Mouse (Mus musculus) Muller cell, postnatal 12 days (primary cell): ENCODE measurements around the gene Hoxc5.

Experiments
- DNase-seq: peaks from one replicate; pipeline ENCODE4 v3.0.0-alpha.2; 2015; ENCODE audit errors: inconsistent ontology term

The Hoxc5 gene

GRCm38 (mm10) chr15:102945185-102946077, 21.8 kb upstream of the Hoxc5 start:
- no peak for DNase-seq

DNA sequence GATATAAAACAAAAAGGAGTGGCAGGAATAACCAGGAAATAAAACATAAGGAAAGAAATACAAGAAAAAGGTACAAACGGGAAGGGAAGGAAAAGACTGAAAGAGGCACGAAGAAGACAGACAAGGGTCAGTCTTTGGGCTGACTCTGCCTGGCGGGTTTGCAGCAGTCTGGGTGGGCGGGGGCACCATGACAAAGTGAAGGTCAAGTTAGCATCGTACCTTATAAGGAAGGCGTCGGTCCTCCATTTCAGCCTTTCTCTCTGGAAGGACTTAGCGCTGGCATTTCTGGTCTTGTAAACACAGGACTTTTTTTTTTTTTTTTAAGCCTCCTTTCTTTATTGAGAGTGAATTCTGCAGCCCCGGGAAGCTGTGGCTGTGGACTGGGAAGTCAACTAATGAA, 20.0 kb upstream of the Hoxc5 start:
- DNase-seq: no peak

- DNase-seq: no peak
Observed at GRCm38 (mm10) chr15:102948842-102949241, 18.4 kb upstream of the Hoxc5 start.

DNA sequence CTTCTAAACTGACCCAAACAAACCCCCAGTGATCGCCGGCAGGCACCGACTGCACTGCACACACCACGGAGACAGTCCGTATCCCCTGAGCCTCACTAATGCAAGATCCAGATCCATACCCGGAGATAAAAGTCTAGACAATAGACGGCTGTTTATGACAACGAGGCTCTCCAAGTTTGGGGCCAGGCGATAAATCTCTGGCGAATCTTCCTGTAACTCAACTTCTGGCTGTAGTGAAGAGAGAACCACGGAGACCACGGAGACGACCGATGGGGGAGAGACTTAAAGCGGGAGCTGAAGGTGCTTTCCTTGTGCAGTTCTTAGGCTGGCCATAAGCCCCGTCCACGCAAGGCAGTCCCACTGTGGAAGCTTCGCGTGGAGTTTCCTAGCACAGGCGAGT, 17.5 kb upstream of the Hoxc5 start:
- DNase-seq: no peak

DNA sequence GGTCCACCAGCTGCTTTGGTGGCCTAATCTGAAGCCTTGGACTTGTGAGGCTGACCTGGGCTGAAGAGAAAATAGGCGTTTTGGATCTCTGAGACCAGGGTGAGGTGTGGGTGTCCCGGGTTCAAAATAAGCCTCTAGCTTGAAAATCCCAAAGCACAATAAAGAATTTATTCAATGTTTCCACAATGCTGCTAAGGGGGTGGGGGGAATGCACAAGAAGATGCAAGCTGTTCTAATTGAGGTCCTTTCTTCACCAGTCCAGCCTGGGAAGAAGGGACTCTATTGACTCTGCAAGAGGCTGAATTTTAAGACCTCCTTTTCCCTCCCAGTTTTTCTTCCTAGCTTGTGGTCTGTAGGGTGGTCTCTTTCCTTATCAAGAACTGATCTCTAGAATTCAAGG, 16.4 kb upstream of the Hoxc5 start:
- DNase-seq: no peak

GRCm38 (mm10) chr15:102953561-102953960, 13.7 kb upstream of the Hoxc5 start:
- DNase-seq: no peak

DNA sequence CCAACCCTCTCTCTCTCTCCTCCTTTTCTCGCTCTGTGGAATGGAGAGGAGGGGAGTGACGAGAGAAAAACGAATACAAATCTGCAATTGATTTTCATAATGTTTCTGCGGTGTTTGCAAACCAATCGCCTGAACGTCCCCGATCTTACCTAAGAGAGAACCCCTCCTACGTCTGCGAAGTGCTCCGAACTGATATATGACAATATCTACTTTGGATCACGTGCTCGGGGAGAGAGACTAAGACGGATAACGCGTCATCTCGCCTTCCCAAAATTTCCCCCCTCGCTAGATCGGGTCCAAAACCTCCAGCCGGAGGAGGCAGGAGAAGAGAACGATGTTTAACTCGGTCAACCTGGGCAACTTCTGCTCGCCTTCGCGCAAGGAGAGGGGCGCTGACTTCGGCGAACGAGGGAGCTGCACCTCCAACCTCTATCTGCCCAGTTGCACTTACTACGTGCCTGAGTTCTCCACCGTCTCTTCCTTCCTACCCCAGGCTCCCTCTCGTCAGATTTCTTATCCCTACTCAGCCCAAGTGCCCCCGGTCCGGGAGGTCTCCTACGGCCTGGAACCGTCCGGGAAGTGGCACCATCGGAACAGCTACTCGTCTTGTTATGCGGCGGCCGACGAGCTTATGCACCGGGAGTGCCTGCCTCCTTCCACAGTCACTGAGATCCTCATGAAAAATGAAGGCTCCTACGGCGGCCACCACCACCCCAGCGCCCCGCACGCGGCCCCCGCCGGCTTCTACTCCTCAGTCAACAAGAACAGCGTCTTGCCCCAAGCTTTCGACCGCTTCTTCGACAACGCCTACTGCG, 12.8 kb upstream of the Hoxc5 start, which contains the start of gene Hoxc11:
Gene Hoxc11 (plus strand): TSS at position 236 of the 815 bp plus-strand sequence.
- DNase-seq: no peak

- no peak for DNase-seq
Observed at GRCm38 (mm10) chr15:102955007-102955382, 12.2 kb upstream of the Hoxc5 start.

GRCm38 (mm10) chr15:102955833-102956640, 11.2 kb upstream of the Hoxc5 start:
- DNase-seq: no peak

DNA sequence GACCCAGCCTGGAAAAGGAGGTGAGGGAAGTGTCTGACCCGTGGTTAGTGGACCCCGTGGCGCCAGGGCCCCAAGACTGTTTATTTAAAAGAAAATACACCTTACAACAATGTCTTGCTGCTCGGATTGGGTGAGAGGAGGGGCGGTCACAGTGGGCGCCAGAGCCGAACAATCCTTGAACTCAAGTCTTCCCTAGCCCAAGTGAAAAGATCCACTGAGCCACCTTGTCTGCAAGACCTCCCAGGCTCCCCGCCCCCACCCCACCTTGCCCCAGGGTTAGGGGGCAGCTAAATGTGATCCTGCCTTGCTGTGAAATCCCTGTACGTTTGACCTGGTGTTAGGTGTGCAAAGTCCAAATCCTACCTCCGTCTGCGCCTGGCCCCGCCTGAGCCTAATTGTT, 10.3 kb upstream of the Hoxc5 start:
- DNase-seq: no peak

DNA sequence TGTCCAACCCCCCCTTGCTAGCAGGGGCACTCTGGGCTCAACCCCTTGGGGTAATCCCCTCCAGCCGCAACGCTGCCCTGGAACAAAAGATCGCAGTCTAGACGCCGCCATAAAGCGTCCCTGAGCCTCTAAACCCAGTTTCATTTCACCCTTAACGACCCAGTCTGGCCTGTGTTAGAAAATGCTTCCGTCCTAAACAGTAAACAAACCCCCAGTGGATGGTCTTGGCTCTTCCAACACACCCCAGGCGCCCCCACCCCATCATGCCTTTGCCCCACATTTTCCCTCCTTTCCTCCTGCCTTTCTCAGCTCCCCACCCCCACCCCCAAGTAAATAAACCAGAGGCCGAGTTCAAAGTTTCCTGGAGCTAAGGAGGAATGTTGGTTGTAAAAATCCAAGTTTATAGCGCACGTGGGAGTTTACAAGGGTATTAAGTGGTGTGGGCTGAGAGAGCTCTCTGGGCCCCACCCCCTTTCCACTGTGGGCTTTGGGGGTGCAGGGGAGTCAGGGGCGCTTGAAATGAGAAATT, 7.5 kb upstream of the Hoxc5 start:
- no peak for DNase-seq

- no peak for DNase-seq
Observed at GRCm38 (mm10) chr15:102961728-102962127, 5.5 kb upstream of the Hoxc5 start.

GRCm38 (mm10) chr15:102962492-102962891, 4.8 kb upstream of the Hoxc5 start:
- DNase-seq: no peak

GRCm38 (mm10) chr15:102963259-102963658, 4.0 kb upstream of the Hoxc5 start:
- DNase-seq: no peak

DNA sequence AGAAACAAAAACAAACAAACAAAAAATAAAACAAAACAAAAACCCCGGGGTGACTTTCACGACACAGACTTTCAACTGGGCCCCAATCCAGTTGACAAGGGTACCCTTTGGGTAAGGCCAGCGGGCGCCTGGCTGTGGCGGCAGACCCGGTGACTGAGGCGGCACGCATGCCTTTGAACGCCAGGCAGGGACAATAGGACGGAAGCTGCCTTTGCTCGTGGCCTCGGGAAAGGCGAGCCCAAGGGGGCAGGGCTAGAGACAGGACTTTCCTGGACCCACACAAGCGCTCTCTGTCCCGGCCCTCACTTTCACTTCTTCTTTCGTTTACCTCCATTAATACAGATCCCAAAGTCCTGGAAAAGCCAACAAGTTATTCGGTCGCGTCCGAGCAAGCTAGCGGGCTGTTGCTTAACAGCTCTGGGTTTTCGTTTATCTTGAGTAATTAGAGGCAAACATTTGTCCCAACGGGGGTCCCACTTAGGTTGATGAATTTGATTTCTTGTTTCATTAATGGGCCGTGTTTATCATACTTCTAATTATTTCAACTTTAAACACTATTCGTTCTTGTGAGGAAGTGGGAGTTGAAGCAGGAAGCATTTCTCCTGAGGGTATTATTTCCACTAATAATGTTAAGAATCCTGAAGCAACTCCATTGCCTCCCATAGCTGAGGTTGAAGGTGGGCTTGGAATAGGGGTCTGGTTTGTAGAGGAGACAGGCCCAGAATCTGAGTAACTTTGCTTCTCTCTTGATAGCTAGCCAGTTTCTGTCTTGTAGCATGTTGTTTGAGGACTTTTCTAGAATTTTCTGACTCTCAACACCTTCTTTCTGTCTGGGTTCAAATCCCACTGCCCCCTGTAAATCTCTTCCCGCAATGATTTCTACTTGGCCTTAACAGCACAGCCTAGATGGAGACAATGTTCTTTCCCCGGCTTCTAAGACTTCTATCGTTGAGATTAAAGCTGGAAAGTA, 3.3 kb upstream of the Hoxc5 start:
- peak; percentile 48 for DNase-seq

GRCm38 (mm10) chr15:102965003-102965891, 2.0 kb upstream of the Hoxc5 start:
- no peak for DNase-seq

GRCm38 (mm10) chr15:102965892-102966775, 1.1 kb upstream of the Hoxc5 start:
- DNase-seq: peak; percentile 19

DNA sequence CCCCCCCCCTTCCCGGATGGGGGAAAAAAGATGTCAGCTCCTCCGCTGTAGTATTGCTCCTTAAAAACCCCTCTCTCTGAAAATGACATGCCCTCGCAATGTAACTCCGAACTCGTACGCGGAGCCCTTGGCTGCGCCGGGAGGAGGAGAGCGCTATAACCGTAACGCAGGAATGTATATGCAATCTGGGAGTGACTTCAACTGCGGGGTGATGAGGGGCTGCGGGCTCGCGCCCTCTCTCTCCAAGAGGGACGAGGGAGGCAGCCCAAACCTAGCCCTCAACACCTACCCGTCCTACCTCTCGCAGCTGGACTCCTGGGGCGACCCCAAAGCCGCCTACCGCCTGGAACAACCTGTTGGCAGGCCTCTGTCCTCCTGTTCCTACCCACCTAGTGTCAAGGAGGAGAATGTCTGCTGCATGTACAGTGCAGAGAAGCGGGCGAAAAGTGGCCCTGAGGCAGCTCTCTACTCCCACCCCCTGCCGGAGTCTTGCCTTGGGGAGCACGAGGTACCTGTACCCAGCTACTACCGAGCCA, 399 bp upstream of the Hoxc5 start, which contains the start of gene Hoxc10:
Gene Hoxc10 (plus strand): TSS at position 21 of the 536 bp plus-strand sequence.
- DNase-seq: no peak
